Mouse (Mus musculus) neutrophil, adult 59 days (primary cell): ENCODE measurements around the gene Bmpr1b. TPM values are rescaled to one million over a fixed set of nuclear protein-coding genes. Genes with fewer than 3 reads are reported as not detected.

Source experiments
- total RNA-seq, 2 experiments: library from RNA; stranded (reverse); gene quantifications; 1 replicate in 1 of 2; 2 replicates in 1 of 2; pipeline ENCODE4 v1.2.4; 2023

Gene Bmpr1b
- total RNA-seq: not detected

DNA sequence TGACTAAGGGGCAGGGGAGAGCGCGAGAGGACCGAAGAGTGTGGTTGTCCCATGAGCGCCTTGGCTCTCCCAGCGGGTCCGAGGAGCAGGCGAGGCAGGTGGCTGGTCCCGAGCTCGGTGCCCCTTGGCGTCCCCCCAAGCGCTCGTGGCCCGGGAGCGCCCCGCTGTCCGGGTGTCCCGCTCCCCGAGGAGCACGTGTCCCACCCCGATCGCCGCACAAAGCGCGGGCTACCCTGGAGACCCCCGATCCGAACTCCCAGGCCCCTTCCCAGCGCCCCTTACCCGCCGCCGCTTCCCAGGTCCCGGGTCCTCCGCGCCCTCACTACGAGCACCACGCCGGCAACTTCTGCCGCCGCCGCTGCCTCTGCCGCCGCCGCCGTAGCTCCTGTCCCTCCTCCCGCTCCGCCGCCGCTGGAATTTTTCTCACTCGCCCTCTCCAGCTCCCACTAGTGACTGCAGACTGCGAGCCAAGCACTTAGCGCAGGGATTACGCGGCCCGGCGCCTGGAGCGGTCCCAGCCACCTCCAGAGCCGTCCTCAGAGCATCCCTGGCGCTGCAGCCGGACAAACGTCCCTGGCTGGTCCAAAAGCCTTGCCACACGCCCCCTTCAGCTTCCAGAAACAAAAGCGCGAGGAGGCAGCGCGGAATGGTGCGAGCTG is at the start of gene Bmpr1b:
Gene Bmpr1b (minus strand): TSS at position 563 of the 659 bp plus-strand sequence.

Other genes with a start within 250 kb of the Bmpr1b start
- 10 to 100 TPM; 64.5 to 66.6 TPM for gene Pdlim5, start 226.3 kb upstream of the Bmpr1b start, total RNA-seq